Mouse (Mus musculus): ENCODE results near the gene Plekho2.

- no peak for TF ChIP-seq CTCF (IDR thresholded peaks at IDR 0.05; ENCODE audit: low read depth)
- TF ChIP-seq EP300 (IDR thresholded peaks at IDR 0.05; ENCODE audit: low read depth), result no peak
Measured at GRCm38 (mm10) chr9:65552141-65552540, 27.7 kb downstream of the Plekho2 start.

Data from heart, postnatal 0 days (tissue).